Mouse (Mus musculus) heart, adult 2 months (tissue): ENCODE measurements around the gene 4930550C14Rik. TPM values are rescaled to one million over a fixed set of nuclear protein-coding genes. Genes with fewer than 3 reads are reported as not detected.

Source experiments
- DNase-seq, 2 experiments: peaks; one replicate each; pipeline ENCODE4 v3.0.0; 2021
- H3K27ac ChIP-seq: fragments of 200-600 bp; 2 replicates; pipeline ENCODE4 v1.8.1; 2022
- H3K27me3 ChIP-seq: fragments of 200-500 bp; 2 replicates; pipeline ENCODE4 v1.6.1; 2012; ENCODE audit warnings: mild to moderate bottlenecking, low read length, inconsistent platforms, mixed read lengths; ENCODE audit not compliant: control insufficient read depth, insufficient read depth
- H3K36me3 ChIP-seq: fragments of 200-500 bp; 2 replicates; pipeline ENCODE4 v1.6.1; 2012; ENCODE audit warnings: low read length, inconsistent platforms; ENCODE audit not compliant: control insufficient read depth, insufficient read depth
- H3K4me1 ChIP-seq: fragments of 200-500 bp; 2 replicates; pipeline ENCODE4 v1.6.1; 2011; ENCODE audit warnings: low read length; ENCODE audit not compliant: control insufficient read depth, insufficient read depth
- H3K4me3 ChIP-seq: fragments of 200-600 bp; 2 replicates; pipeline ENCODE4 v1.8.1; 2022
- H3K79me2 ChIP-seq: fragments of 200-500 bp; replicated peaks from 2 replicates; pipeline ENCODE4 v1.6.1; 2012; ENCODE audit warnings: mild to moderate bottlenecking, inconsistent platforms, low read length, moderate library complexity, mixed read lengths; ENCODE audit not compliant: control insufficient read depth, insufficient read depth
- H3K9ac ChIP-seq: fragments of 200-500 bp; 2 replicates; pipeline ENCODE4 v1.6.1; 2012; ENCODE audit warnings: low read depth, mild to moderate bottlenecking, control low read depth, inconsistent platforms, low read length, mixed read lengths
- CTCF ChIP-seq: fragments of 200-600 bp; IDR thresholded peaks from 2 replicates; pipeline ENCODE4 v1.8.1; 2022; ENCODE audit warnings: antibody characterized with exemption, mild to moderate bottlenecking, moderate library complexity
- EP300 ChIP-seq: fragments of 200-500 bp; IDR thresholded peaks from 2 replicates; pipeline ENCODE4 v1.6.1; 2011; ENCODE audit warnings: low read depth, low read length, control low read depth; ENCODE audit not compliant: insufficient read depth
- POLR2A ChIP-seq: fragments of 200-500 bp; IDR thresholded peaks from 2 replicates; pipeline ENCODE4 v1.6.1; 2011; ENCODE audit warnings: mild to moderate bottlenecking, low read depth, low read length, control low read depth; ENCODE audit not compliant: insufficient read depth
- WGBS: fragments of 180-500 bp; shearing (Covaris S2); methylation state at CpG from one replicate; pipeline ENCODE4 v1.1.7; 2018; 5-methylcytosine and 5-hydroxymethylcytosine counted together
- intact Hi-C: fragments of 180-260 bp; cut with DNase I; formaldehyde crosslinking; loops from one replicate; pipeline ENCODE4 v1.15.1; 2025
- microRNA-seq, 2 experiments: library from miRNA; unstranded; fragments of <30 nt; microRNA quantifications; one replicate each; pipeline ENCODE4 v1.2.0; 2021
- polyA plus RNA-seq: library from polyadenylated mRNA; depleted of rRNA; stranded (reverse); fragments of >200 nt; gene quantifications from 2 replicates; pipeline ENCODE4 v1.2.3, GENCODE M21; 2012; rRNA removed
- total RNA-seq, 2 experiments: library from RNA; stranded (reverse); gene quantifications; 2 replicates each; pipeline ENCODE4 v1.2.3; 2021

Gene 4930550C14Rik
- total and polyA plus RNA-seq, 3 experiments, result 0.31 TPM; not detected in 2

DNA sequence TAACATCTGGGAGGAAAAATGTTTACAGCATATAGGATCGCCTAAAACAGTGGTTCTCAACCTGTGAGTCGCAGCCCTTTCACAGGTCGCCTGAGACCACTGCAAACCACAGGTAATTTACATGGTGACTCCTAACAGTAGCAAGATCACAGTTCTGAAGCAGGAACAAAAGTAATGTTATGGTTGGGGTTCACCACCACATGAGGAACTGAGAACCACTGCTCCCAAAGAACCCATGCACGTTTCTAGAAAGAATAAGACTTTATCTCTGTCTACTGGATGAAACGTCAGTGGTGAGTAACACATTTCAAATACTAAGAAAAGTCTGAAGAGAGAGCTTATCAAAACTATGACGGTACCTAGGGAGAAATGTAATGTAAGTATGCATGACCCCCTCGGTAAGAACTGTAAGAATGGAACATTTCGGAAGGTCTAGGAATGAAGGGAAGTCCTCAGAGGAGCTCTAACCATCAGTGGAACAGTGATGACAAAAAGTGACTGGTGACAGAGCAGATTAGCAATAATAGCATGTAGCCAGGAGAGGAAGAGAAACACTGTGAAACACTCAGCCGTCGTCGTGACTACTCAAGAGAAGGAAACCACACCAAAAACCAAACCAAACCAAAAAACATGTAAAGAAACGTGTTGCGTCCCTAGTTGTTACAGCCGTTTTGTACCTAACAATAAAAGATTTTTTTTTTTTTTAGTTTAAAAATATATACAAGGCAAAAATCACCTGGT lies 33.9 kb downstream of the 4930550C14Rik start:
- no peak overlapping the region for H3K27ac ChIP-seq
- no peaks in the 10 kb centered on the region for H3K27me3 ChIP-seq
- H3K4me3 ChIP-seq, result no peak overlapping the region
- no peaks in the 10 kb centered on the region for H3K4me1 ChIP-seq
- intact Hi-C loops, result no loop called here
- H3K79me2 ChIP-seq, result no peaks in the 10 kb centered on the region
- H3K9ac ChIP-seq, result no peak overlapping the region
- no peak for DNase-seq
- WGBS, result 77% methylated on average over 14 of the region's 14 CpGs
- TF ChIP-seq POLR2A (no peak), EP300 (no peak), CTCF (no peak)
- no peaks in the 10 kb centered on the region for H3K36me3 ChIP-seq

GRCm38 (mm10) chr9:53450609-53451008 lies 48.5 kb downstream of the 4930550C14Rik start:
- 95% methylated on average over 1 of the region's 1 CpGs for WGBS
- Histone ChIP-seq H3K27ac (no peak overlapping the region), H3K36me3 (no peaks in the 10 kb centered on the region), H3K79me2 (no peaks in the 10 kb centered on the region), H3K4me3 (no peak overlapping the region), H3K4me1 (no peaks in the 10 kb centered on the region), H3K9ac (no peak overlapping the region), H3K27me3 (no peaks in the 10 kb centered on the region)
- intact Hi-C loops, result loop anchor here (10.0 kb wide), 1 partner anchor 196 kb away; no protein-coding TSS in a partner anchor
- TF ChIP-seq EP300 (no peak), CTCF (no peak), POLR2A (no peak)
- DNase-seq, result no peak

- intact Hi-C loops, result loop anchor here (10.0 kb wide), 1 partner anchor 197 kb away; no protein-coding TSS in a partner anchor
- Histone ChIP-seq H3K79me2 (no peaks in the 10 kb centered on the region), H3K27ac (no peak overlapping the region), H3K4me1 (no peaks in the 10 kb centered on the region), H3K4me3 (no peak overlapping the region), H3K27me3 (no peaks in the 10 kb centered on the region), H3K9ac (no peak overlapping the region), H3K36me3 (no peaks in the 10 kb centered on the region)
- DNase-seq, result no peak
- 97% methylated on average over 2 of the region's 2 CpGs for WGBS
- TF ChIP-seq POLR2A (no peak), CTCF (no peak), EP300 (no peak)
Measured at GRCm38 (mm10) chr9:53452038-53452437, 49.9 kb downstream of the 4930550C14Rik start.

GRCm38 (mm10) chr9:53472806-53473518 lies 70.8 kb downstream of the 4930550C14Rik start:
- no peak overlapping the region for H3K9ac ChIP-seq
- no peak overlapping the region for H3K27ac ChIP-seq
- H3K79me2 ChIP-seq, result no peaks in the 10 kb centered on the region
- no peaks in the 10 kb centered on the region for H3K4me1 ChIP-seq
- intact Hi-C loops, result no loop called here
- TF ChIP-seq EP300 (no peak), POLR2A (no peak), CTCF (no peak)
- H3K4me3 ChIP-seq, result no peak overlapping the region
- H3K27me3 ChIP-seq, result no peaks in the 10 kb centered on the region
- H3K36me3 ChIP-seq, result no peaks in the 10 kb centered on the region
- no peak for DNase-seq
- WGBS, result 56% methylated on average over 9 of the region's 9 CpGs

Small RNAs within 50 kb of the gene (microRNA-seq; reads per million reads assigned to microRNA genes)
- 0 reads per million in 2 experiments for gene Mir130c

Other genes starting within 250 kb of the 4930550C14Rik start
- gene Ddx10, start 154.3 kb upstream of the 4930550C14Rik start, total RNA-seq, result 10 to 100 TPM in 1 of 2 experiments, 1 to 10 TPM in 1; 9.9 to 11.4 TPM
- gene Ddx10, start 154.3 kb upstream of the 4930550C14Rik start, polyA plus RNA-seq, result 1.2 and 3.8 TPM in 2 replicates
- under 1 TPM; 0.18 to 0.37 TPM for gene Exph5, start 100.7 kb upstream of the 4930550C14Rik start, total RNA-seq
- gene Exph5, start 100.7 kb upstream of the 4930550C14Rik start, polyA plus RNA-seq, result 0.06 and 0.14 TPM in 2 replicates
- 1 to 10 TPM; 6.6 to 8.4 TPM for gene Kdelc2, start 18.3 kb upstream of the 4930550C14Rik start, total RNA-seq
- gene Kdelc2, start 18.3 kb upstream of the 4930550C14Rik start, polyA plus RNA-seq, result 3.7 and 5.4 TPM in 2 replicates
- gene Atm, start 134.4 kb downstream of the 4930550C14Rik start, total RNA-seq, result 10 to 100 TPM in 1 of 2 experiments, 1 to 10 TPM in 1; 8.3 to 10.2 TPM
- gene Atm, start 134.4 kb downstream of the 4930550C14Rik start, polyA plus RNA-seq, result 1.2 and 2.7 TPM in 2 replicates
- 1 to 10 TPM; 5.4 to 6.9 TPM for gene Npat, start 134.7 kb downstream of the 4930550C14Rik start, total RNA-seq
- gene Npat, start 134.7 kb downstream of the 4930550C14Rik start, polyA plus RNA-seq, result 1.5 and 2.6 TPM in 2 replicates
- gene Acat1, start 208.1 kb downstream of the 4930550C14Rik start, total RNA-seq, result 100 to 1,000 TPM; 286 to 342 TPM
- 157 and 271 TPM in 2 replicates for gene Acat1, start 208.1 kb downstream of the 4930550C14Rik start, polyA plus RNA-seq